Mouse (Mus musculus): ENCODE data around the gene Barx1.

The Barx1 gene

DNA sequence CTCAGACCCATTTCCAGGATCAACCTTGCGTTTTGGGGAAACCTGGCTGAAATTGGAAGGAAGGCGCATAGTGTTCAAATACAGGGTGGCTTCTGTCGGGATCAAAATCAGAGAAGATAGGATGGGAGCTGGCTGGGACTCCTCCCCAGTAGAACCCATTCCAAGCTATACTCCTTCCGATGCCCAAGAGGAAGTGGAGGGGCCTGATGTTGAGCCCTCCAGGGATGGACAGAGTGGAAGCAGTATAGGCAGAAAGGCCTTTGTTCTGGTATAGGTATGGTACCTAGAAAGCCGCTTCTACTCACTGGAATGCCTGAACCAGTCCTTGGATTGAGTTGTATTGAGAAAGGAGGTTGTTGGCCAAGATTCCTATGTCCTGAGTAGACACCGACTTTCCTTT lies 2.1 kb upstream of the Barx1 start:
- DNase-seq = no peak

DNA sequence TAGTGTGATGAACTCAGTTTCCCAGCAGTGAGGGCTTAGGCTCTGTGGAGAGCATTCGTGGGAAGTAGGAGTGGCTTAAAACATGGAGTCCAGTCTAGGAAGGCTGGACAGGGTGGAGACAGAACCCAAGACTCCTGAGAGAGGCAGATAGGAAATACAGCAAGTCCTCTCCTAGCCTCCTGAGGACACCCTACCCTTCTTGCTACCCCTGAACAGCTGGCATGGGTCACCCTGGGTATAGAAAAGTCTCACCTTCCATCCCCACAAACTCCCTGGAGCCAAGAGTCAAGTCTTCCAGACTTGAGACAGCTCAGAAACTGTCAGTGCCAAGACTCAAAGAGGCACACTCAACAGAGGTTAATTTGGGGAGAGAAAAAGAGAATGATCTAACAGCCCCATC lies 1.2 kb upstream of the Barx1 start:
- no peak for DNase-seq

DNA sequence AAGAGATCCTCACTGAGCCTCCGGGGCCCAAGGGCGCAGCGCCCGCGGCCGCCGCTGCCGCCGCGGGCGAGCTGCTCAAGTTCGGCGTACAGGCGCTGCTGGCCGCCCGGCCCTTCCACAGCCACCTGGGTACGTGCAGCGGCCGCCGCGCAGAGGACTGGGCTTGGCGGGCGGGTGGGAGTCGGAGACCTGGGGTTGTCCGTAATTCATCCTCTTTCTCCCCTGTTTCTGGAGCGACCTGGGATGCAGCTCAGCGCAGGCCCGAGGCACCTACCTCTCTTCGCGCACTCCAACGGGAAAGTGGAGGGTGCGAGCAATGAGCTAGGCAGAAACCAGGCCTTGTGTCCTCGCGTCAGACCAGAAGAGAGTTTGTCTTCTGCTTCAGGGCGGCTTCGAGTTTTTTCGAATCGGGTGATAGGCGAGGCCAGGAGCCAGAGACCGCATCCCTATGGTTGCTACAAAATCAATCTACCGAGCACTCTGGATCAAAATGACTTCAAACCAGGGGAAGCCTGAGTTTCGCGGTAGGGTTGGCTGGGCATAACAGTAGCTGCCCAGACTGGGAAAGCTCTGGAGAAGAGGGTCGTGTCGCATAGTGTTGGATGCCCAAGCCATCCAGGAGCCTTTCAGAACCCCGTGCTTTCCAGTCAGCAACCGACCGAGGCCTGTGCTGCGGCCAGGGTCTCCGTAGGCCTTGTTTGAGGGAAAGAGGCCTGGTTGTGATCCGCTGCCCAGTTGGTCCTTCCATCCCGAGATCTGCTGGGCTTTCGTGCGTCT lies 601 bp downstream of the Barx1 start:
- DNase-seq = no peak

DNA sequence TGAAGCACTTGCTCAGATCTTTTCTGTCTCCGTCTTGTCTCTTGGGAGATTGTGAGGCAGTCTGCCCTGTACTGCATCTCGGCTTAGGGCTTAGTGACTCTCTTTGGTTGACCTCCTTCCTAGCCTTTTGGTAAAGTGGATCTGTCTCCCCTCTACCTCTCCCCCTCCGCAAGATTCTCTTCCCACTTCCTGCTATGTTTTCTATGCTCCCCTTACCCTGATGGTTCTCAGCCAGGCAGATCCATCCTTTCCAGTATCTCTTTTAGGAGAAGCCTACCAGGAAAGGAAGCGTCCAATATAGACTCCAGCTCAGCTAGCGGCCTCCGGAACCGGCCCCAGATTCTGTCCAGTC lies 1.2 kb downstream of the Barx1 start:
- DNase-seq = no peak

DNA sequence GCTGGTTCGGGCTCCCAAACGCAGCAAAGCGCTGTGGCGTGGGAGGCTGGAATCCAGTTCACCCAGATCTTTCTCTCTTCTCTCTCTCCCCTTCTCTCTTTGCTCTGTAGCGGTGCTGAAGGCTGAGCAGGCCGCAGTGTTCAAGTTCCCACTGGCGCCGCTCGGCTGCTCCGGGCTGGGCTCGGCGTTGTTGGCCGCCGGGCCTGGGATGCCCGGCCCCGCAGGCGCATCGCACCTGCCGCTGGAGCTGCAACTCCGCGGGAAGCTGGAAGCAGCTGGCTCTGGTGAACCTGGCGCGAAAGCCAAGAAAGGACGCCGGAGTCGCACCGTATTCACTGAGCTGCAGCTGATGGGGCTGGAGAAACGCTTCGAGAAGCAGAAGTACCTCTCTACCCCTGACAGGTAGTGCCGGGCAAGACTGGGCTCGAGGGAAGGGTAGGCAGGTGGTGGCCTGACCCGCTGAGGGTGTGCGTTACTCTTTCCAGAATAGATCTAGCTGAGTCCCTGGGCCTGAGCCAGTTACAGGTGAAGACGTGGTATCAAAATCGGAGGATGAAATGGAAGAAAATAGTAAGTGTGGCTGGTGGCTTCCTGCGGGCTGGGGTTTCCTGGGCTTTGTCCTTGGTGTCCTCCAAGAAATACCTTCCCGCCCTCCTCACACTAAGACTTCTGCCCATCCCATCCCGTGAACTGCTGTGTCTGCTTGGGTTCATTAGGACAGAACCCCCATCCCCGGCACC lies 2.3 kb downstream of the Barx1 start:
- DNase-seq = no peak

DNA sequence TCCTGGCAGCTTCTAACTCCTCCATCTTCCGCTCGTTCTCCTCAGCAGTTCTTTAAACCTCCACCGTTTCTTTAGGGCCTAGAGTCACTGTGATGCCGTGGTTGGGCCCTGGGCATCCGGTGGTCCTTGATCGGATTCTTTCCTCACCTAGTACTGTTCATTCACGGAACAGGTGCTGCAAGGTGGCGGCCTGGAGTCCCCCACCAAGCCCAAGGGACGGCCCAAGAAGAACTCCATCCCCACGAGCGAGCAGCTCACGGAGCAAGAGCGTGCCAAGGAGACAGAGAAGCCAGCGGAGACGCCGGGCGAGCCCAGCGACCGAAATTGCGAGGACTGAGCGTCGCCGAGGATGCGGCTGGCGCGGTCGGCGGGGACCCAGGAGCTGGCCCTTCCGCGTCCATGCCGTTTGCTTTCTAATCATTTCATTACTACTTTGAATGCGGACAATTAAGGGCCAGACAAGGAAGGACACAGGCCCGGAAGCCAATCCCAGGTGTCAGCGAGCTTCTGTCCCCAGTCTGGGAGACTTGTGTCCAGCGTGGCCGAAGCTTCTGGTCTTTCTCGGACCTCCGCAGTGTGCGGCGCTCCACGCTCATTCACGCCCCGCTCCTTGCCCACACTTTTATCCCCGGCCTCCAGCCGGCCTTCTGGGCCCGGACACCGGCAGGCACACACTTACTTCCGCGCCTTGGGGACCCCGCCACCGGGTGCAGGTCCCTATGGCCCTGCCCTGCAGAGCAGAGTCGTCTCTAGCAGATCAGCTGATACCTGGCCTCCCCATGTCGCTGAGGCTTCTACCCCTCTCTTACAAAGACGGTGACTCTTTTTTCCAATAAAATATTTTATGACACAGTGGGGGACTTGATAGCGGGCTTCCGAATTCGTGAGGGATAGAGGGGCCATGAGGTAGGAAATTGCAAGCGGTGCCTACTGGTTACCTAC lies 3.1 kb downstream of the Barx1 start:
- DNase-seq = no peak

DNA sequence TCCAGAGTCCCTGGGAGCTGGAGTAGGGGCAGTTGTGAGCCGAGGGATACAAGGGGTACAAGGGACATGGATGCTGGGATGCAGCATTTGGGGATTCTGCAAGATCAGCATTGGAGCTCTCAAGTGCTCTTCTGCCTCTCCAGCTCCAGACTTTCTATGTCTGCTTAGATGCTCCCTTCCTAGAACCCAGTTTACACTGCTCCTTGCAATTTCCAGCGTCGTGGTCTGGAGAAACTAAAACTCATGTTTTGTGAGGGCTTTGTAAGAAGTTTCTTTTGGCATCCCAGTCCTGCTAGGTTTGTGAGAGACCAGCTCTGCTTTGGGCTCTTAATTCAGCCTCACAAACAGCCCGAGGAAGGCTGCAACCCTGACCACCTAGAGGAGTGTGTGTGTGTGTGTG lies 4.7 kb downstream of the Barx1 start:
- DNase-seq = no peak

DNA sequence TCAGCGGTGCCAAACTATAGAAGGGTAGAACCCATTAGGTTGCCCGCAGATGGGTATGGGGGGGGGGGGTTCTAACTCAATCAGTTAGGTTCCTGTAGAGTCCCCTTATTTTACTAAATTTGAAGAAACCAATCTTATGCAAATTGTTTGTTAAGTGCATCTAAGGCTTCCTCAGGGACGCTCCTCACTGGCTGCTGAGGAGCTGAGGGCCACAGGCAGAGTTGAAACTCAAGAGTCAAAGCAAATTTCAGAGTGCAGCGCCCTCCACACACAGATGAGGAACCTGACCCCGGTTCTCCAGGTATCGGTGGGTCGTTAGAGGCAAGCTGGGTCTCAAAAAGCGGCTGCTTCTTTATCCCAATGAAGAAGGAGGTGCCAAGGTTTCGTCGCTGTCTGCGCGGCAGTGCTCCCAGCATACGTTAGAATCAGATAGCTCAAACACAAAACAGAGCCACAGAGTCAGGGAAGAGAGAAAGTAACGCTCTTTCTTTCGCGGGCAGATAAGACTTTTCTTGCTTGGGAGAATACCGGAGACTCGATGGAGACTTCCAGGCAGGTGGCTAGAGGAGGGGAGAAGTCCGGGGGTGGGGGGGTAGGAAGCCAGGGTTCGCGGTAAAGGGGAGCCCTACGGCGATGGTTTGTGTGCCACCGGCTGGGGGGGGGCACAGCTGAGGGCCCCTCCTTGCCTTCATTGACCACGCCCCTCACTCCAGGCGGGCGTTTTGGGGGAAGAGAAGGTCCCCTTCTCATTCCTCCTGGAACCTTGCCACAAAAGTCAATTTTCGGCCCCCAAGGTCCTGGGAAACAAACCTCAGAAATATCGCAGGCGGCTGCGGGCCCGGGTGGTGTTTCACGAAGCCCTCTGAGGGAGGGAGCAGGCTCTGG lies 5.5 kb downstream of the Barx1 start:
- DNase-seq = no peak

DNA sequence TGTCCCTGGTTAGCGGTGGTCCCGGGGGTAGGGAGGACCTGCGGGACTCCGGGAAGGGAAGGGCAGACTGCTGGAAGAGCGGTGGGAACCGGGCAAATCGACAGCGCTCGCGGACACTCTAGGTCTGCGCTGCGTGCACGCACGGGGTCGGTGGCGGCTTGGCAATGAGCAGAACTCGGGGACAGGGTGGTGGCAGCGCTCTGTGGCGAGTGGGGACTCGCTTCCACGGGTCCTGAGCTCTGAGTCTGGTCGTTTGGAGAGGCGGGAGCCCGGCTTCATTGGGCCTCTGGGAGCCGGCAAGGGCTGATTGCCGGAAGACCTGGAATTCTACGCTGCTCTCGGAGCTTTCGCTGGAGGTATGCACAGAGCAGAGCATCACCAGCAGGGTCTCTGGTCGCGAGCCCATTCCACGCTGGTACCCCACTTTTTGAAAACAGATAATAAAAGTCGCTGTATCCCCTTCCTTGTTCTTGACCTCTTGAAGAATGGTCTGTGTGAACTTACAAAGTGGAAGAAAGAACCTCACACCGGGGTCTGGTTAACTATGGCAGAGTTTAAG lies 6.3 kb downstream of the Barx1 start:
- DNase-seq = no peak

DNA sequence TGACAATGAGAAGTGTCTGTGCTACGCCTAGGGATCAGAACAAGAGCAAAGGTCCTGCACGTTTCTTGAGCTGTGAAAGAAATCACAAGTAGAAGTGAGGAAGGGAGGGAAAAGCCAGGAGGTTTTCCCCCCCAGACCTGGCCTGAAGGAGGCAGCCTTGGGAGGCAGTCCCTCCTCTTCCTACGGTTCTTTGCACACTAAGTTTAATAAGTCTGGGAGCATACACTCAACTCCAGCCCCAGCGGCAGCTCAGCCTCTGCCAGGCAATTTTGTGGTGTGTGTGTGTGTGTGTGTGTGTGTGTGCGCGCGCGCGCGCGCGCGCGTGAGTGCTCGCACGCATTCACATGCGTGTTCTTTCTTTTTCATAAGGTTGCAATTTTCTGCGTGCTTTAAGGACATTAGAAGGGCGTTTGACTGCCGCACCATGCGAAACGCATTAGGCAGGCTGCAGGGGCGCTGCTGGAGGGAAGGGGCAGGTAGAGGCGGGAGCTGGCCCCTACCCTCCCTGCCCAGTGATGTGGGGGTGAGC lies 9.6 kb downstream of the Barx1 start:
- no peak for DNase-seq

DNA sequence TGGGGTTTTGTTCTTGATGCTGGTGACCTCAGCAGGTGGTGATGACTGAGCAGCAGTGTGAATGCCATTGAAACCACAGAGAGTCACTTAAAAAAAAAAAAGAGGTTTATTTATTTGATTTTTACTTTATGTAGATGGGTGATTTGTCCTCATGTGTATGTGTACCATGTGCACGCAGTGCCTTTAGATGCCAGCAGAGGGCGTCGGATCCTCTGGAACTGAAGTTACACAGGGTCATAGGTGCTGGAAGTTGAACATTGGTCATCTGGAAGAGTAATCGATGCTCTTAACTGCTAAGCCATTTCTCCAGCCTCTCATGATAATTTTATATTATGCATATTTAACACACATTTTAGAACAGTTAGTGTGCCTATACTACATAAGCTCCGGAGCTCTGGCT lies 11.8 kb downstream of the Barx1 start:
- no peak for DNase-seq

DNA sequence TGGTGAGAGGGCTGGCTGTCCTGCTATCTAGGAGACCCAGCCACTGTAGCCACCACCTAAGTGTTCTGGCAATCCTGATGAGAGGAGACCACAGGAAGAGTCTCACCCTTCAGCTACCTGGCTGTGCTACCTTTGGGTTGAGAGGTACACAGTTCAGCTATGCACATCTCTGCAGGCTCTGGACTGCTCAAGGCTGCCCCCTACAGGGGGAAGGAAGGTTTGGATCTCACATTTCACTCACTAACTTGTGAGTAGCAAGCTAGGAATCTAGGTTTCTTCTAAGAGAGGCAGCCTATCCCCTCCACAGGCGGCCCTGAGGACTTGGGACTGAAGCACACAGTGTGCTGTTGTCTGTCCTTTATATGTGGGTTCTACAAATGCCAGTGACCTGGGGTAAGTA lies 16.6 kb downstream of the Barx1 start:
- DNase-seq = peak; percentile 29

DNA sequence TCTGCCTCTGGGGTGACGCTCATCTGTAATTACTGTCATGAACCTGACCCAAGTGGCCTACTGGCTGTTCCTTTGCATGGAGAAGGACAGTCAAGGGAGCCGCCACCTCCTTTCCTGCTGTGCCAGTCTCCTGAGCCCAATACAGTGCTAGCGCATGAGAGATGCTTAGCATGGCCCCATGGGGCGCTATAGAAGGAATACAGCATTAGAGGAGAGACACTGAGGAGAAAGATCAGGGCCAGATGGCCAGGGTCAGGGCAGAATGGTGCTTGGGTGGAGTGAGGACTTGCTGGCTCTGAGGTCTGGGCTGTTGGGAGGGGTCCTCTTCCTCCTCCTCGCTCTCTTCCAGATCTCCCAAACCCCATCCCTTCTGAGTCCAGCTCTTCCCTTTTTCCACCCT lies 23.9 kb downstream of the Barx1 start:
- no peak for DNase-seq

DNA sequence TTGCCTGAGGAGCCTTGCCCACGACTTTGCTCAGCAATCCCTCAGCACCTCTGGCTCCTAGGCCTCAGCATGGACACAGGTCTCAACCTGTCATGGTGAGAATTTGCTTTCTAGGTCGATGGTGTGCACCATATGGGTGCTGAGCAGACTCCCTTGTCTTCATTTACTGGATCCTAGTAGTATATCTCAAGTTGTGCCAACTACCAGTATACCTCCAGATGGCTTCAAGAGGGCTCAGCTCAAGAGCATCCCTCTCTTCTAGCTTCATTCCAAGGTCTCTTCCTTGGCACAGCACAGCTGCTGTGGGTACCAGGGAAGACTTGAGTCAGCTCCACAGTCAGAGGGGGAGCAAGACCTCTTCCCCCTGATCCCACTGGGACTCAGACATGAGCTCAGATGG lies 29.2 kb downstream of the Barx1 start:
- DNase-seq = no peak

DNA sequence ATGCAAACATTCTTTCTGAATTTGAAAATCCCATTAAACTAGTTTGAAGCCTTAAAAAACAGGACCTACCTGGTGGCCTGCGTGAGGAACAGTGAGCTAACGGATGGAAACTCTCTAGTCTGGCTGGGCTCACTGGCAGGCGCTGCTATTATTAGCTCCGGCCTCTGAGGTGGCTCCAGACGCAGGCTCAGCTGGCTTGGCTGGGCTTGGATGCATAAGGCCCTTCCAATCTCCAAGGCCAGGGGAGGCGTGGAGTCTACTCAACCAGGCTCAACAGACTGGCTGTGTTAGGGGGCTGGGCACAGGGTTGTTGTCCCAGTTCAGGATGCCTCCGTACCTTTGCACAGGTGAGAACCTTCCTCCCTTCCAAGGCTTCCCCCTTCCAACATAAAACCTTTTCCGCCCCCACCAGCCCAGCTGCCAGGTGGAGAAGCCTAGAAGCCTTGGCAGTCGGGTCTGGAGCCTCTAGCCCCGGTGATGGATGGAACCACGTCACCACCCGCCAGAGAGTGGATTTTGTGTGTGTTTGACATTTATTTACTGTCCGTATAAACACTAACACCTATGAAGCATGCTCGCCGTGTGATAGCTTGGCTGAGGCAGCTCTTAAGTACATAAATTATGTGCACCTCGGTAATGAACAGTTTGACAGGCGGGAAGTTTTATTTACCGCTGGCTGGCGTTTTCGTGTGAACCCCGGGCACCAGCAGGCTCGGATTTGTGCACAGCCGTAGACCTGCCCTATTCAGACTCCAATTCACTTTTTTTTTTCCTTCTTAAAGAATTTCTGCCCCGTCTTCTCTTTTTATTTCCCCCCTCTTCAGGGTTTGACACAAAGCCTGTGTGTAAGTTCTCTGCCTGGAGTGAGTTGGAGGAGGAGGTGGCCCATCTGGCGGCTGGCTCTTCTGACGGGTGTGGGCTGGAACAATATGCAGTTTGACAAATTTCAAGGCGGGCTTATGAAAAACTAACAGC lies 31.6 kb downstream of the Barx1 start:
- peak; percentile 46 for DNase-seq

DNA sequence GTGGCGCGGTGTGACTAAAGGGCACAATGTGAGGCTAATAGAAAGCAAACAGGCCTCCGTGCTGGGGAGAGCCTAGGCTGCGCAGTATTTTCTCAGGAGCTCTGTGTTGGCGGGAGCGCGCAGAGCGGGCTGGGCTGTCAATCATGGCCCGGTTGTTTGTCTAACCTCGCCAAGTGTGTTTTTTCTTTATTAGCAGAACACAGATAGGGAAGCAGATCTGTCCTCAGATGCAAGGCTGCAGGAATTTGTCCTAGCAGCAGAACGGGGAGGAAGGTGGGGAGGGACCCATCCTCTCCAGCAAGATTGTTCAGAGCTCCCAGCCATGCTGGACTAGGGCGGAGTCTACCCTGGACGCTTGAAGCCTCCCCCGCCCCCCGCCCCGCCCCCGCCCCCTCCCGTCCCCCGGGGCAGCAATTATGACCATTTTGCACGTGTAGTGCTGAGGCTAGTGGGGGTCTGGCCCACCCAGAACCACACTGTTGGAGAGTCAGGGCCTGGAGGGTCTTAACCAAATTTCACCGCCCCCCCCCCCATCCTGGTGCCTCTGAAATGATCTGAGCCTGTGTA lies 43.7 kb downstream of the Barx1 start:
- DNase-seq = no peak

DNA sequence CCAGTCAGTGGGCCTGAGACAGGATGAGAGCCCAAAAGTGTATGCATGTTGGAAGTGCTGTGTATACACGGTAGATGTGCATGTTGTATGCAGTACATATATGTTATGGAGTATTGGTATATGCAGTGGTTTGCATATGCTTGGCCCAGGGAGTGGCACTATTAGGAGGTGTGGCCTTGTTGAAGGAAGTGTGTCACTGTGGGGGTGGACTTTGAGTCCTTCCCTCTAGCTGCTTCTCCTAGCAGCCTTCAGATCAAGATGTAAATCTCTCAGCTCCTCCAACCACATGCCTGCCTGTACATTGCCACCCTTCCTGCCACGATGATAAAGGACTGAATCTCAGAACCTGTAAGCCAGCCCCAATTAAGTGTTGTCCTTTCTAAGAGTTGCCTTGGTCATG lies 49.9 kb downstream of the Barx1 start:
- DNase-seq = no peak

DNA sequence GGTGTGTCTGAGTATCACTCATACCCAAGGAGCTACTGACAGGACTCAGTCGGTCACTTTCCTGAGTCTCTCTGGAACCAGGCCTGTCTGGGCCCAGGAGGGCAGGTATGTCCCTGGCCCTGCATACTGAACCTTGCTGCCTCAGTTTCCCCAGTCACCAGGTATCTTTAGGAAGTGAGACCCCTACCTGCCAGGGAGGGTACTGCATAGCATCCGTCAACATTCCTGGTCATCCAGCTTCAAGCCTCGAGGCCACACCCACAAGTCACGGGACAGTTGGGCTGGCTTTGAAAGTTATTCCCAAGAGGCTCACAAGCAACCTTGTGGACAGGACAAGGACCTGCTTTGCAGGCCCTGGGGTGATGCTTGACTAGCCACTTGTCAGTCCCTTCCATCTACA lies 53.3 kb downstream of the Barx1 start:
- peak; percentile 17 for DNase-seq

Measured in lung, postnatal 10 days (tissue).